Mouse (Mus musculus) left cerebral cortex, adult 18-20 months (tissue): ENCODE measurements around the gene Gatad2a. TPM values are rescaled to one million over a fixed set of nuclear protein-coding genes. Genes with fewer than 3 reads are reported as not detected.

Source experiments
- DNase-seq, 2 experiments: peaks; one replicate each; pipeline ENCODE4 v3.0.0; 2021 to 2022; ENCODE audit warnings: low spot score in 2 of 2, mixed read lengths in 1 of 2
- total RNA-seq, 2 experiments: library from RNA; stranded (reverse); gene quantifications; 2 replicates each; pipeline ENCODE4 v1.2.3; 2021

Gatad2a gene
- total RNA-seq, 2 experiments from 2014 or later = 28.7 TPM

- DNase-seq = no peak
These were observed 57.8 kb downstream of the Gatad2a start for GRCm38 (mm10) chr8:69938245-69938982.

GRCm38 (mm10) chr8:69937466-69937865 is 58.7 kb downstream of the Gatad2a start:
- no peak for DNase-seq

DNA sequence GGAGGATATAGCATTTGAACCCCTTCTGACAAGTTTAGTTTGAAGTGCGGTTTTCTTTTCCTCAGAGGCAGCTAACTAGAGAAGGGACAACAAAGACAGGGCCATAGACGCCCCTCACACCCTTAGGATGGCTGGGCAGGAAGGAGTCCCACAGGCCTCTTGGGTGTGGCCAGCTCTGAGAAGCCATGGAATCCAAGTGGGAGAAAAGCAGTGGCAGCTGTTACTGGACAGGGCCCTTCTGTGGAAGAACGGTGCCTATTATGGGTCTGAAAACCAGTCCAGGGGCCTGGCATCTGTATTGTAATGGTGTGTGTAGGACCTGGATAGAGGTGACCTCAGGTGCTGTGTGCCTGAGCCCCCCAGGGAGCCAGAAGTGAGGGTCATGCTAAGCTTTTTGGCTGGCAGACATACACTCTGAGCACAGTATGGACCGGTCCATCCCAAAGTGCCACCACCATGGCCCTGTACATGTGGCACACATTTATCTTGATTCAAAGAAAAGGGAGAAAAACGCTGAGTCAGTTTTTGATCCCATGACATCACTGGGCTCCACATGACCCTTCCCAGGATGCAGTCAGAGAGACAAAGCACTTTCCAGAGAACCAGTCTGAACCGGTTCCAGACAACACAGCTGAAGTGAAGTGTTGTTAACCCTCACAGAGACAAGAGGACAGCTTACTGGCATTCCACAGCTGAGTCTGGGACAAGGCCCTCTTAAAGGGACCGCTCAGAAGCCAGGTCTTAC is 60.0 kb downstream of the Gatad2a start:
- no peak for DNase-seq

DNA sequence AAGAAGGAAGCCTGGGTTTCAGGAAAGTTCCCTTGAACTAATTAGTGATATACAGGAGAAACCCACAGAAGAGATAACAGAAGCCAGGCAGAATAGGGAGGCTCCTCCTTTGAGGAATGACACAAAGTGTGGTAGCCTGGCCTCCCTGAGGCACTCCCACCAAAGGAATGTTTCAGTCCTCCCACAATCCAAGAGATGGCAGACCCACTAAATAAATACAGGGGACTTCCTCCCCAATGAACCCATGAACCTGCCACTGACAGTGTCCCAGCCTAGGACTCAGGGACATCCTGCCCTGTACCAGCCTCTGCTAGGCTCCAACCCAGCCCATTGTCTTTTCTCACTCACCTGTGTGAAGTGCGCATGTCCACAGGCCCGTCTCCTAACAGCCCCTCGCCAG is 60.8 kb downstream of the Gatad2a start:
- DNase-seq = no peak

DNA sequence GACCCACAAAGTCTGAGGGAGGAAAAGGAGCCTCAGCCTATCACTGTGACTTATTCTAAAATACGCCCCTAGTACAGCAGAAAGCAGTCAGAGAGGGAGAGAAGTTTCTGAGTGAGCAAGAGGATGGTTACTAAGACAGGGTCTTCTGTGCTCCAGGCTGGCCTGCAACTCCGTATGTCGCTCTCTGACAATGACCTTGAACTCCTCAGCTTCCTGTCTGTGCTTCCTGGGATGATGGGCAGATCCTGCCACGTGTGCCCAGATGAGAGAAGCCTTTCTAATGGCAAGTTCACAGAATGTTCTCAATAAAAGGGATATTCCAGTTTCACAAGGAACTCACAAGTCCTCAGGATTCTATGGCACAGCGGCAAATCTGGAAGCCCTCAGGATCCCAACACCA is 61.6 kb downstream of the Gatad2a start:
- DNase-seq = no peak

DNA sequence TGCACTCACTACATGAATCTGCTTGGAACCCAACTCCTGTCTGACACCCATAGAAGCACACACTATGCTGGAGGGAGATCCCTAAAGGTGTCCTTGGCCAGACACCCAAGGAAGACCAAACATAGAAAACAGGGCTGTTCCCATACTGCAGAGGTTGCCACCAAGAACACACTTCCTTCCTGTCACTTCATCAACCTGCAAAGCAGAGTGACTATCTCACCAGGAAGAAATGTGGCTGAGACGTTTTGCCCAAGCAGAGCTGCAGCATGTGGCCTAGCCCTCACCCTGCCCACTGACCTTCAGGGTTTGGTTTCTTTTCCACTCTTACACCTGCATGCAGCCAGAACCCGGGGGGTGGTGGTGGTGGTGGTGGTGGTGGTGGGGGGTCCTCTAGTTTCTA is 62.4 kb downstream of the Gatad2a start:
- DNase-seq = no peak

GRCm38 (mm10) chr8:69926901-69927300 is 69.3 kb downstream of the Gatad2a start:
- DNase-seq = no peak

DNA sequence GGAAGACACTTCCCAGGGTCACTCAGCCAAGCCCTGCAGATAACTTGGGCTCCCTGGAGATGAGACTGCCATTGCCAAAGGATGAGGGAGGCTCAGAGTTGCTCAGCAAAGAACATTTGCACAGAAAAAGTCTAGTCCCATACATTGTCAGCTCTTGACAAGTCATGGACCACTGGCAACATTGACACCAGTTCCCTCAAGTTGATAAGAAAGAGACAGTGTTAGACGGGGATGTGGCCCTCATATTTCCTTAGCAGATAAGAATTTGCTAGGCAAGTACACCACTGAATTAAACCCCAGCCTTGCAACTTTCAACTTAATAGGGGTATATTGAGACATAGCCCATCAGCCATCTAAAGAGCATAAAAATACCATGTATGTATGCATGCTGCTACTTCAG is 72.2 kb downstream of the Gatad2a start:
- DNase-seq = no peak

DNA sequence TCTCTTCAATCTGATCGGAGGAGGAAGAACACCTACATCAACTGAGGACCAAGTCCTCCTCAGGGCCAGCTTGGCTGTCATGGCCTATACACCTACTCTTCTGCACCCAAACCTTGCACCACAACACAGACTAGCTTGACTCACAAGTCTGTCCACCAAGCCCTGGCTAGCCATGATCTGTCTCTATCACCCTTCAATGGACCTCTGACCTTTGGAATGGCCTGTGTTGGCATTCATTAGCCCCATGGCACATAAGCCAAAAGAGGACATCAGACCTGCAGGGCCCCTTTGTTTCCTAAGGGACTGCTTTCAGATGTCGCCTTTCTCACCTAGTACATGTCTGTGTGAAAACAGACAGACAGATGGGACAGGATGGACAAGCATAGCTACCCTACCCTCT is 75.0 kb downstream of the Gatad2a start:
- DNase-seq = no peak

- DNase-seq = no peak
These were observed 76.1 kb downstream of the Gatad2a start for GRCm38 (mm10) chr8:69919876-69920662.

DNA sequence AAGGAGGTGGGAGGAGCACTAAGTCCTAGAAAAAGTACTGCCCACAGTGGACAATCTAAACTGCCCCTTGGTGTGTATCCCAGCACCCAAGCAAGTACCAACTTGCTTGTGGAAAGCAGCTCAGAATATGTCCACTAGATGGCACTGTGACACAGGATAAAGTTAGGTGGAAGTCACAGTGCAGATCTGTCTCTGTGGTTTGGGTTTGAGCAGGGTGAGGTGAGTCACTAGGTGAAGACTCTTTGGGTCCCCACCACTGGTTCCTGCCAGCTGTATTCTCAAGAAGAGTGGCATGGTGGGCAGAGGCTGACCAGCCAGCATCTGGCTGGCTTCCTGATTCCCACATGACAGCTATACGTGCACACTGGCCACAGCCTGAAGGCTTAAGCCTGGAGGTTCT is 77.2 kb downstream of the Gatad2a start:
- DNase-seq = peak; percentile 79 to 82

GRCm38 (mm10) chr8:69918506-69918905 is 77.7 kb downstream of the Gatad2a start:
- no peak for DNase-seq

DNA sequence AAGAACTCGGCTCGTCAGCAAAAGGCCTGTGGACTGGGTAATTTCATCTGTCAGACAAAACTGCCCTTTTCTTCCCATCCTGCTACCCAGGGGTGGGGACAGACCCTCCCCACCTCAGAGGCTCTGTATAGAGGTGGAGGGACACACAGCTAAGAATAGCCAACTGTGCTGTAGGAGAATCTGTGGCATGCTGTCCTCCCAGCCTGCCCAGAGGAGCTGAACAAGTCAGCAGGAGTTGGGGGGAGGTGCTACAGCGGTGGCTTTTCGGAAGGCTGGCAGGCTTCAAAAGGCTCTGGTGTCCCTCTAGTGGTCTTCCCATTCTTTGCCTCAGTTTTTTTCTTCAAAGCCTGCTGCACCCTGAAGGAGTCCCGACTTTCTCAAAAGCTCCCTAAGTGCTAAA is 80.4 kb downstream of the Gatad2a start:
- DNase-seq = peak in 1 of 2 experiments; percentile 52

- DNase-seq = no peak
These were observed 81.7 kb downstream of the Gatad2a start for GRCm38 (mm10) chr8:69914526-69914925.

DNA sequence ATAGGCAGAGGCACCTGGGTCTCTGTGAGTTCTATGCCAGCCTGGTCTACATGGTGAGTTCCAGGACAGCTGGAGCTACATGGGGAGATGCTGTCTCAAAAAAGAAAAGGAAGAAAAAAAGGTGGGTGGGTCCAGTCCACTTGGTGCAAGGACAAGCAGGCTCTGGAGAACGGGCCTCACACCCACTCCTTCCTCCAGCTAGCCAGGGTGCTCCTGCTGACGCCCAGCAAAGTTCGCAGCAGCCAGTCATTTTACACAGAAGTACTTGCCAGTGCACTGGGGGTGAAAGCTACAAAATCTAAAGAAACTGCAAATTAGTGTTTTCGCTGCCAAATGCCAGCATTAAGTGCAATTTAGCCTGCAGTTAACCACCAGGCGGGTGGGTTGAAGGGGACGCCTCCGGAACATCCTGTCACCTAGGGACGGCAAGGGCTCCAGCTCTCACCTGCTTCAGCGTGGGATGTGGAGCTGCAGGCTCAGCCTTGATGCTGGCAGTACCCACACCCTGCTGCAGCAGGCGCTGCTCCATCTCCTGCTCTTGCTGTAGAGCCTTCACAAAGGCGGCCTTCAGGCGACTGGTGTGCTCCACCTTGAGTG is 83.6 kb downstream of the Gatad2a start:
- DNase-seq = peak; percentile 61 to 70

GRCm38 (mm10) chr8:69911917-69912316 is 84.3 kb downstream of the Gatad2a start:
- DNase-seq = no peak

- no peak for DNase-seq
These were observed 89.1 kb downstream of the Gatad2a start for GRCm38 (mm10) chr8:69907106-69907505.

GRCm38 (mm10) chr8:69906260-69906659 is 89.9 kb downstream of the Gatad2a start:
- no peak for DNase-seq

DNA sequence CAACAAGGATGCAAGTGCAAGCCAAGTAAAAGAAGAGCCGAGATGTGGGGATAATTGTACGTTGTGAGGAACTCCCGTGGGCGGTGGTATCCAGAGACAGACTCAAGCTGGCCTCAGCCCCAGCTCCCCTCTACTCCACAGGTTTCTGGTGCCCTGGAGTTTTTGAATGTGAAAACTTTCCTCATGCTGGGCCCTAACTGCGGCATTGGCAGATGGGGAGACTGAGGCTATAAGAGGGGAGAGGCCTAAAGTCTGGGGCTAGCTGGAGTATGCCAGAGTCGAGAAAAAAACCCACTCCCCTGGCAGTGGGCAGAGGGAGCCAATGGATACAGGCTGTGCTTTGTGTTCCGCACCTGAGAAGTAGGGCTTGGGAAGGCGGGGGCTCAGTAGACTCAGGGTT is 92.1 kb downstream of the Gatad2a start:
- no peak for DNase-seq

- peak; percentile 98 to 100 for DNase-seq
These were observed 93.1 kb downstream of the Gatad2a start for GRCm38 (mm10) chr8:69903063-69903542.
